Mouse (Mus musculus): ENCODE measurements at regions not wholly inside any gene's neighbourhood (a gene's known extent, or its start where the extent isn't known, plus 50 kb on each side); places are given as distances from the start of the nearest gene placed in this dataset.

- no peaks in the 10 kb centered on the region for H3K36me3 ChIP-seq (ENCODE audit: control insufficient read depth, insufficient read depth, low read length)
- no peak overlapping the region for H3K27ac ChIP-seq (replicated peaks; ENCODE audit: low read depth, low read length)
- H3K4me2 ChIP-seq (ENCODE audit: low read depth, severe bottlenecking): no peak overlapping the region
- H3K4me3 ChIP-seq (ENCODE audit: low read depth, low read length): no peak overlapping the region
- ATAC-seq (ENCODE audit: insufficient number of reproducible peaks, low FRiP score, low TSS enrichment, low read depth) (no peak), DNase-seq (ENCODE audit: low spot score) (no peak)
- H3K9ac ChIP-seq (ENCODE audit: low read length): no peak overlapping the region
- no peaks in the 10 kb centered on the region for H3K27me3 ChIP-seq (ENCODE audit: control insufficient read depth, insufficient read depth, low read length)
- 88% methylated on average over 8 of the region's 8 CpGs for WGBS
- no peaks in the 10 kb centered on the region for H3K9me3 ChIP-seq (ENCODE audit: control insufficient read depth, low read length)
- no peaks in the 10 kb centered on the region; the same call in 1 of the 2 replicates for H3K4me1 ChIP-seq (ENCODE audit: control insufficient read depth, insufficient read depth, low read length)
Measured at GRCm38 (mm10) chr5:149911968-149912367, 106.5 kb upstream of the Rxfp2 start.

DNA sequence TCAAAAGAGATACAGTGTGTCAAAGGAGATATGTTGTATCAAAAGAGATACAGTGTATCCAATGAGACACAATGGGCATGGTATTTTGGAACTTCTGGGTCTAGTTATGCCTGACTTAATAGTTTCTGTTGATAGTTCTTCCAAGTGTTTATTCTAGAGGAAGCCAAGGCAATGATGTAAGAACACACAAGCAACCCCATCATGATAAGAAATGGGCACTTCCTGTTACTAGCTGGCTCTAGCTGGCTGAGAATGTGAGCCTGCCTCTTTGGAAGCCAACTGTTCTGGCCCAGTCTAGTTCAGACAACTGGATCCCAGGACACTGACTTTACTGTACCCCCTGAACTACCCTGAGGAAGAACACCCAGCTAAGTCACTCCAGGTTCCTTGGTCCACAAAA, 102.7 kb upstream of the Rxfp2 start:
- ATAC-seq (ENCODE audit: insufficient number of reproducible peaks, low FRiP score, low TSS enrichment, low read depth): no peak
- Histone ChIP-seq H3K4me1 (ENCODE audit: control insufficient read depth, insufficient read depth, low read length) (no peaks in the 10 kb centered on the region), H3K4me2 (ENCODE audit: low read depth, severe bottlenecking) (no peak overlapping the region)

GRCm38 (mm10) chr5:149917374-149917773, 101.1 kb upstream of the Rxfp2 start:
- no peaks in the 10 kb centered on the region for H3K27me3 ChIP-seq (ENCODE audit: control insufficient read depth, insufficient read depth, low read length)
- H3K9me3 ChIP-seq (ENCODE audit: control insufficient read depth, low read length): no peaks in the 10 kb centered on the region
- ATAC-seq (ENCODE audit: insufficient number of reproducible peaks, low FRiP score, low TSS enrichment, low read depth) (no peak), DNase-seq (ENCODE audit: low spot score) (peak; percentile 60)
- no peak overlapping the region for H3K27ac ChIP-seq (replicated peaks; ENCODE audit: low read depth, low read length)
- H3K4me2 ChIP-seq (ENCODE audit: low read depth, severe bottlenecking): no peak overlapping the region
- H3K4me3 ChIP-seq (ENCODE audit: low read depth, low read length): no peak overlapping the region
- H3K4me1 ChIP-seq (ENCODE audit: control insufficient read depth, insufficient read depth, low read length): no peaks in the 10 kb centered on the region
- 26% methylated on average over 3 of the region's 3 CpGs for WGBS
- H3K9ac ChIP-seq (ENCODE audit: low read length): no peak overlapping the region
- H3K36me3 ChIP-seq (ENCODE audit: control insufficient read depth, insufficient read depth, low read length): no peaks in the 10 kb centered on the region

More for the DNA sequence above, 102.7 kb upstream of the Rxfp2 start:
- H3K27me3 ChIP-seq (ENCODE audit: control insufficient read depth, insufficient read depth, low read length): no peaks in the 10 kb centered on the region
- H3K9me3 ChIP-seq (ENCODE audit: control insufficient read depth, low read length): no peaks in the 10 kb centered on the region
- no peak for DNase-seq (ENCODE audit: low spot score)
- no peak overlapping the region for H3K9ac ChIP-seq (ENCODE audit: low read length)
- H3K36me3 ChIP-seq (ENCODE audit: control insufficient read depth, insufficient read depth, low read length): no peaks in the 10 kb centered on the region
- no peak overlapping the region for H3K4me3 ChIP-seq (ENCODE audit: low read depth, low read length)
- no peak overlapping the region for H3K27ac ChIP-seq (replicated peaks; ENCODE audit: low read depth, low read length)

- Histone ChIP-seq H3K4me2 (ENCODE audit: low read depth, severe bottlenecking) (no peak overlapping the region), H3K27me3 (ENCODE audit: control insufficient read depth, insufficient read depth, low read length) (no peaks in the 10 kb centered on the region), H3K4me1 (ENCODE audit: control insufficient read depth, insufficient read depth, low read length) (no peaks in the 10 kb centered on the region), H3K4me3 (ENCODE audit: low read depth, low read length) (no peak overlapping the region), H3K36me3 (ENCODE audit: control insufficient read depth, insufficient read depth, low read length) (no peaks in the 10 kb centered on the region), H3K27ac (replicated peaks; ENCODE audit: low read depth, low read length) (no peak overlapping the region), H3K9ac (ENCODE audit: low read length) (no peak overlapping the region), H3K9me3 (ENCODE audit: control insufficient read depth, low read length) (no peaks in the 10 kb centered on the region)
- 60% methylated on average over 4 of the region's 4 CpGs for WGBS
- no peak for DNase-seq (ENCODE audit: low spot score)
- no peak for ATAC-seq (ENCODE audit: insufficient number of reproducible peaks, low FRiP score, low TSS enrichment, low read depth)
Measured at GRCm38 (mm10) chr5:149919097-149919496, 99.4 kb upstream of the Rxfp2 start.

DNA sequence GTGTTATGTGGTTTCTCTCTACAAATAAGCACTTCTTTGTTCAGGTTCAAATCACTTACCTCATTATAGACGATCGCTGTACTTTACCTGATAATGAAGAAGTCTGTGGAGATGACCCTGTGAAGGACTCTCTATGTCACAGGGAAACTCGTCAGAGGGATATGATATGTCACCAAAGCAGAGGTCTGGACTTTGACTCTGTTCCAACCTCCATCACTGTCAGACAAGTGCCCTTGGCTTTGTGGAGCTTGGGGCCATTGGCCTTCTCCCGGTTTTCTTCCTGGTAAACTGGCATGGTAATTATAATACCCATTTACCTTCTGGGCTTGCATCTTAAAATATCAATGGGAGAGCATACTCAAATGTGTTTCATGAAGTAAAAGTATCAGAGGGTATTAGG, 98.1 kb upstream of the Rxfp2 start:
- H3K9me3 ChIP-seq (ENCODE audit: control insufficient read depth, low read length): no peaks in the 10 kb centered on the region
- no peaks in the 10 kb centered on the region for H3K27me3 ChIP-seq (ENCODE audit: control insufficient read depth, insufficient read depth, low read length)
- DNase-seq (ENCODE audit: low spot score) (no peak), ATAC-seq (ENCODE audit: insufficient number of reproducible peaks, low FRiP score, low TSS enrichment, low read depth) (no peak)
- H3K4me2 ChIP-seq (ENCODE audit: low read depth, severe bottlenecking): no peak overlapping the region
- no peak overlapping the region for H3K27ac ChIP-seq (replicated peaks; ENCODE audit: low read depth, low read length)
- no peaks in the 10 kb centered on the region for H3K4me1 ChIP-seq (ENCODE audit: control insufficient read depth, insufficient read depth, low read length)
- 93% methylated on average over 4 of the region's 4 CpGs for WGBS
- no peak overlapping the region for H3K4me3 ChIP-seq (ENCODE audit: low read depth, low read length)
- no peak overlapping the region for H3K9ac ChIP-seq (ENCODE audit: low read length)
- no peaks in the 10 kb centered on the region for H3K36me3 ChIP-seq (ENCODE audit: control insufficient read depth, insufficient read depth, low read length)

DNA sequence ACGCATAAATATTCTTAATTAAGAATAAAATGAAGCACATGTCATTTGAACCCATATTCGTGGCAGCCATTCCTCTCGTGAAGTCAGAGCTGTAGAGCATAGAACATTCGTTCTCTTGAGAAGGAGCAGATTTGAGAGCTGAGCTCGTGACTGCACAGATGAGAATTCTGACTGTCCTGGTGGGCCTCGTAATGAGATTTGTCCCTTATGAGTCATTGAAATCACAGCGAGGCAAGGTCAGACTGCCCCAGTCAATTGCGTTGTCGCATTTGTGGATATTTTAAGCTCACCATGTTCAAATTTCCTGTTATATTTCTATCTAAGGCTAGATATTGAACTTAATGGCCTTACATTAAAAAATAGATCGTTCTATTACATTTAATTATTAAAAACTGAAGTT, 94.0 kb upstream of the Rxfp2 start:
- H3K36me3 ChIP-seq (ENCODE audit: control insufficient read depth, insufficient read depth, low read length): no peaks in the 10 kb centered on the region
- no peak overlapping the region for H3K4me3 ChIP-seq (ENCODE audit: low read depth, low read length)
- no peak overlapping the region for H3K27ac ChIP-seq (replicated peaks; ENCODE audit: low read depth, low read length)
- DNase-seq (ENCODE audit: low spot score): no peak
- no peaks in the 10 kb centered on the region for H3K9me3 ChIP-seq (ENCODE audit: control insufficient read depth, low read length)
- no peaks in the 10 kb centered on the region for H3K27me3 ChIP-seq (ENCODE audit: control insufficient read depth, insufficient read depth, low read length)
- H3K4me2 ChIP-seq (ENCODE audit: low read depth, severe bottlenecking): no peak overlapping the region
- no peak for ATAC-seq (ENCODE audit: insufficient number of reproducible peaks, low FRiP score, low TSS enrichment, low read depth)
- H3K4me1 ChIP-seq (ENCODE audit: control insufficient read depth, insufficient read depth, low read length): no peaks in the 10 kb centered on the region
- no peak overlapping the region for H3K9ac ChIP-seq (ENCODE audit: low read length)
- WGBS: 92% methylated on average over 10 of the region's 10 CpGs

DNA sequence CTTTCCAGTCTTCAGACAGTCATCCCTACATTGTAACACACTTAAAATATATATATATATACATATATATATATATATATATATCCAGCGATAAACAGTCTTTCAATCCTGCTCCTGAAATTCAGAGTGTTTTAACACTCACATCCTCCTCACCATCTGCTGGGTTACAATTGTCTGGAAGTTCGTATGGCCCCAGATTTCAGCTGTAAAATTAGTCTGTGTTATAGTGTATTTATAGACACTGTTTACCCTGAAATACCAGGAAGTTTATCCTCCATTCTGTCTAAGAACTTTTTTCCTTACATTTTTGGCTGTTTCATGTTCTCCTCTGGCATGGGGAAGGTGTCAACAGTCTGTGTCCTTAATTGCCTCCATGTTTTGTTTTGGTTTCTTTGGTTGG, 91.7 kb upstream of the Rxfp2 start:
- H3K4me1 ChIP-seq (ENCODE audit: control insufficient read depth, insufficient read depth, low read length): no peaks in the 10 kb centered on the region
- H3K36me3 ChIP-seq (ENCODE audit: control insufficient read depth, insufficient read depth, low read length): no peaks in the 10 kb centered on the region
- 83% methylated on average over 2 of the region's 2 CpGs for WGBS
- H3K9ac ChIP-seq (ENCODE audit: low read length): no peak overlapping the region
- H3K4me3 ChIP-seq (ENCODE audit: low read depth, low read length): no peak overlapping the region
- DNase-seq (ENCODE audit: low spot score) (no peak), ATAC-seq (ENCODE audit: insufficient number of reproducible peaks, low FRiP score, low TSS enrichment, low read depth) (no peak)
- no peaks in the 10 kb centered on the region for H3K9me3 ChIP-seq (ENCODE audit: control insufficient read depth, low read length)
- H3K27me3 ChIP-seq (ENCODE audit: control insufficient read depth, insufficient read depth, low read length): no peaks in the 10 kb centered on the region
- H3K27ac ChIP-seq (replicated peaks; ENCODE audit: low read depth, low read length): no peak overlapping the region
- no peak overlapping the region for H3K4me2 ChIP-seq (ENCODE audit: low read depth, severe bottlenecking)

DNA sequence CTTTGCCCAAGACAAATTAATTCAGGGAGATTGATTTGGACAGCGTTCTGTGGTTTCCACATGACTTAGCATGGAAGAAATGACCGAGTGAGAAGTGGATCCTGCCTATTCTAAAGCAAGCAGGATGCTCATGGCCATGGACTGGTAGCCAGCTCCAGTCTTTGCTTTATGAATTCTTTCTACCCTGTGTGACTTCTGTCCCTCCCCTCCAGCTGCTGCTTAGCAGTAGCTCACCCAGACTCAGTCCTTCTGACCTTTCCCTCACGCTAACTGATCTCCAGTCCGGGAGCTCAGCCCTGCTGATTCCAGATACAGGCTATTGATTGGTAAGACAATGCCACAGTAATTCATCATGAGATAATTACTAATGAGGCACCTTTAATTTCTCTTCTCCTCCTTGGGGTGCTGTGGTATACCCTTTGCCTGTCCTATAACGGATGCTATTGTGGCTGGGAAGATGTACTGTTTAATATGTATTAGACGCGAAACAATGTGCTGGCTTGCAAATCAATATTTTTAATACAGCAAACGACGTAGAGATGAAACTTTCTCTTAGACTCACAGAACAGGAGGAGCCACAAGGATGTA, 86.8 kb upstream of the Rxfp2 start:
- no peak for DNase-seq (ENCODE audit: low spot score)
- H3K36me3 ChIP-seq (ENCODE audit: control insufficient read depth, insufficient read depth, low read length): no peaks in the 10 kb centered on the region
- H3K4me3 ChIP-seq (ENCODE audit: low read depth, low read length): no peak overlapping the region
- no peaks in the 10 kb centered on the region for H3K27me3 ChIP-seq (ENCODE audit: control insufficient read depth, insufficient read depth, low read length)
- no peak overlapping the region for H3K4me2 ChIP-seq (ENCODE audit: low read depth, severe bottlenecking)
- no peaks in the 10 kb centered on the region for H3K9me3 ChIP-seq (ENCODE audit: control insufficient read depth, low read length)
- no peak for ATAC-seq (ENCODE audit: insufficient number of reproducible peaks, low FRiP score, low TSS enrichment, low read depth)
- H3K9ac ChIP-seq (ENCODE audit: low read length): no peak overlapping the region
- WGBS: 83% methylated on average over 9 of the region's 9 CpGs
- peaks cover 3% of the 10 kb centered on the region; the same call in 1 of the 2 replicates for H3K4me1 ChIP-seq (ENCODE audit: control insufficient read depth, insufficient read depth, low read length)
- H3K27ac ChIP-seq (replicated peaks; ENCODE audit: low read depth, low read length): no peak overlapping the region

DNA sequence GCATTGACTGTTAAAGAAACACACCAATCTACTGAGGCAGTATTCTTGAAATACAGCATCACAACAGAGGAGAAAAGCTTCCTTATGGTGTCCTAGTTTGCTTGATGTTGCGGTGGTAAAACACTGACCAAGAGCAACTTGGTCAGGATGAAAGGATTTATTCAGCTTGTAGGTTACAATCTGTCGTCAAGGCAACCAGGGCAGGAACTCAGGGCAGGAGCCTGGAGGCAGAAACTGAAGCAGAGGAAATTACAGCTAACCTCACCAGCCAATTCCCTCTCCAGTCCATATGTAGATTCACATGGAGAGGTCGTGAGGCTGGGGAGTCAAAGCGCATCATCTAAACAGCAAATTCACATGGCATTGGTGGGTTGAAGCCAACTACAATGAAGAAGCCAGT, 86.3 kb upstream of the Rxfp2 start:
- no peak for ATAC-seq (ENCODE audit: insufficient number of reproducible peaks, low FRiP score, low TSS enrichment, low read depth)
- H3K9ac ChIP-seq (ENCODE audit: low read length): no peak overlapping the region
- no peak for DNase-seq (ENCODE audit: low spot score)
- WGBS: 49% methylated on average over 4 of the region's 4 CpGs
- no peak overlapping the region for H3K4me2 ChIP-seq (ENCODE audit: low read depth, severe bottlenecking)
- H3K27ac ChIP-seq (replicated peaks; ENCODE audit: low read depth, low read length): no peak overlapping the region
- H3K36me3 ChIP-seq (ENCODE audit: control insufficient read depth, insufficient read depth, low read length): no peaks in the 10 kb centered on the region
- H3K9me3 ChIP-seq (ENCODE audit: control insufficient read depth, low read length): no peaks in the 10 kb centered on the region
- H3K4me1 ChIP-seq (ENCODE audit: control insufficient read depth, insufficient read depth, low read length): peaks cover 3% of the 10 kb centered on the region; the same call in 1 of the 2 replicates
- H3K27me3 ChIP-seq (ENCODE audit: control insufficient read depth, insufficient read depth, low read length): no peaks in the 10 kb centered on the region
- H3K4me3 ChIP-seq (ENCODE audit: low read depth, low read length): no peak overlapping the region

Data from limb, embryonic 11.5 days (tissue).